Mouse (Mus musculus): ENCODE data around the gene Brca2. TPM values are rescaled to one million over a fixed set of nuclear protein-coding genes. Genes with fewer than 3 reads are reported as not detected.

Gene Brca2
- total RNA-seq, 2 experiments from 2014 or later: 13.8 to 14.4 TPM

DNA sequence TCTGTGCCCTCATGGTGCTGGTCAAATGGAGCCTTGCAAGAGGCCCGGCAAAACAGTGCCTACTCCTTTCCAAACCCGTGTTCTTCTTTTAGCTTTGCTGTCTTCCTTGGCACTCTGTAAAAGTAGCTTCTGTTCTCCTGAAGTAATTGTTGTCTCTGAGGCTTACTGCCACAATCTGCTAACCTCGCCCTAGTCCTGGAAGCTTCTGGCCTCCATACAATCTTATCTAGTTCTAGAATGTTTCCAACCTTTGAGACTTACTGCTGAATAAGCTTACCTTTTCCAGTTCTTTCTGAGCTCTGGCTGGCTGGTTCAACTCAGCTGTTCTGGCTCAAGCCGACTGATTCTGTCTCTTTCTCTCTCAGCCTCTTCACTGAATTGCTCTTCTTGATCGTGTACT lies 39.4 kb downstream of the Brca2 start:
- no peak for DNase-seq (ENCODE audit: low spot score in 2 of 2)

DNA sequence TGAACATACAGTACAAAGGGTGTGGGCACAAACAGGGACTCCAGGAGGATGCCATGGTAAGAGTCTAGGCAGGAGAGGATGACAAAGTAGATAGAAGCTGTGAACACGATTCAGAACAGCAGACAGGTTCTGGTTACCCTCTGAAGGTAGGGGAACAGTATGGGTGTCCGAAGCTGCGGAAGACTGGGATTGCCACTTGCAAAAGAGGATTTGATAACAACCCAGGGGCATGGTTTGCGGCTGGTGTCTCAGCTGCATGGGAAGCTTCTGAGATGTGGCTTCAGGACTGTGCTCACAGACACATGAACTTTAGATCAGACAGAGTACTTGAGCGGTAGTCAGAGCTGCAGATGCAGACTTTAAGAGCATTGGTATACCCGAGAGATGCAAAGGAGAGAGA lies 42.0 kb downstream of the Brca2 start:
- no peak for DNase-seq (ENCODE audit: low spot score in 2 of 2)

DNA sequence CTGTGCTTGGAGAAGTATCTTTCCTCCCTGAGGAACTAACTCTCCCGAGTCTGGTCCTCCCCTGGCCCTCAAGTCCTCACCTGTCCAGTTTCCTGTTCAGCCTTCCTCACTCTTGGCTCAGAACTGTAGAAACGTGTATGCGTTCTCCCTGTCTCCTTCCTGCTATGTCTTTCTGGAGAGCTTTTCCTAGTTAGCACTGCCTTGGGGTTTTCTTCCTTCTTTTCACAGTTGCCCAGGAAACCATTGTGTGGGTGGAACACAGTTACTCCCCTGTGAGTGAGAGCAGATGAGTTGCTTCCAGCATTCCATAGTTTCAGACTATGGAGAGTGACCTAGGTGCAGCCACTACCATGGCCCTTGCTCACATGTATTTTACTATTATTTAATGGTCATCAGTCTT lies 43.8 kb downstream of the Brca2 start:
- DNase-seq (ENCODE audit: low spot score in 2 of 2): no peak

- DNase-seq (ENCODE audit: low spot score in 2 of 2): no peak
Measured at GRCm38 (mm10) chr5:150566971-150567370, 44.5 kb downstream of the Brca2 start.

GRCm38 (mm10) chr5:150570496-150571219 lies 48.2 kb downstream of the Brca2 start:
- DNase-seq (ENCODE audit: low spot score in 2 of 2): no peak

DNA sequence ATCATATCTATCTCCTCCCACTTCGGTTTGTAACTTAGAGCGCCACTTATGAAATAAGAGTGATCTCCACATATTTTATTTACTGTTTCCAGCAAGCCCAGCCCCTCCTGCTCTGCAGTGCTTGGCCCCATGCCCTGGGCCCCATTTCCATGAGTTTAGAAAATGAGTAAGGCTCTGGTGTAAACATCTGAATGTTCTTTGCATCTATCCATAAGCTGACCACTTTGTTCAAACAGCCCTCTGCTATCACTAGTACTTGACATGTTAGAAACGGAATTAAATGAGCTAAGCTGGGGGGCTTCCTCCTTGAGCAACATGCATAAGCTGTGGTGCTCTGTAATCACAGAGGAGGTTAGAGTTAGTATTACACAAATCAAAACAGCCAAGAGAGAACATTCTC lies 52.0 kb downstream of the Brca2 start:
- no peak for DNase-seq (ENCODE audit: low spot score in 2 of 2)

GRCm38 (mm10) chr5:150574885-150575284 lies 52.5 kb downstream of the Brca2 start:
- DNase-seq (ENCODE audit: low spot score in 2 of 2): no peak

GRCm38 (mm10) chr5:150576832-150577231 lies 54.4 kb downstream of the Brca2 start:
- DNase-seq (ENCODE audit: low spot score in 2 of 2): no peak

DNA sequence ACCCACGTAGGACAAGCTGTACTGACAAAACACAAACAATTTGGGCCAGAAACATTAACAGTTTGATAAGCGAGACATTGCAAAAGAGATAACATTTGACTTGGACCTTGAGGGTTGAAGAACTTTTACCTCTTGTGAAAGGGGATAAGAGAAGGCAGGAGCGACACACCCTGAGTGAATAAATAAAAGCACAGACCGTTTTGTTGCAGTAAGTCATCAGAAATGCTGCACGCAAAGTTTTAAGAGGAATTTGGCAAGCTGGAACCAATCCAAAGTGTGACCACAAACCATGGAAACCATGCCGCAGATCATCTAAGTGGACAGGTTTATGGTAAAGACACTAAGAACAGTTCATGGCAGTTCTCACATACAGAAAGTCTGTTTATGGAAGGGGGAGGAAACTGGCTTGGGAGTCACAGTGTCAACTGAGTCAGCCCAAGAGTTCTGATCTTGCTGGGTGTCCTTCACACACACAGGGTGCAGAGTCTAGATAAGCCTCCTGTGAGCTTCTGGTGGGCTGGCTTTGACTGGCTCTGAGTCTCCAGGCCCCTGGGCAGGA lies 56.3 kb downstream of the Brca2 start:
- no peak for DNase-seq (ENCODE audit: low spot score in 2 of 2)

GRCm38 (mm10) chr5:150581180-150581579 lies 58.8 kb downstream of the Brca2 start:
- DNase-seq (ENCODE audit: low spot score in 2 of 2): no peak

DNA sequence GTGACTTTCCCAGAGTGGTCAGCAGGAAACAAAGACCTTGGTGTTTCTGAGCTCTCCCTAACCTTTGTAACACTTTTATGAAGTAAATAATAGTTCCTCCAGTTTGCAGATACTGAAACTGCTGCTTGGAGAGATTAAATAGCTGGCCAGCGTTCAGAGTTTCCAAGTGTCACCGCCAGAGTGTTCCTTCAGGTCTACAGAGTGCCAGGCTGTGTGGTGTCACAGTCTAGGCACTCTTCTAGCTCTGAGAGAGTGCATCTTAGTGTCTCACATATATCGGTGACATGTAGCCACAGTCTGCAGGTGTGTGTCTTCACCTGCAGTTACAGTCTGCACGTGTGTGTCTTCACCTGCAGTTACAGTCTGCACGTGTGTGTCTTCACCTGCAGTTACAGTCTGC lies 60.8 kb downstream of the Brca2 start:
- no peak for DNase-seq (ENCODE audit: low spot score in 2 of 2)

DNA sequence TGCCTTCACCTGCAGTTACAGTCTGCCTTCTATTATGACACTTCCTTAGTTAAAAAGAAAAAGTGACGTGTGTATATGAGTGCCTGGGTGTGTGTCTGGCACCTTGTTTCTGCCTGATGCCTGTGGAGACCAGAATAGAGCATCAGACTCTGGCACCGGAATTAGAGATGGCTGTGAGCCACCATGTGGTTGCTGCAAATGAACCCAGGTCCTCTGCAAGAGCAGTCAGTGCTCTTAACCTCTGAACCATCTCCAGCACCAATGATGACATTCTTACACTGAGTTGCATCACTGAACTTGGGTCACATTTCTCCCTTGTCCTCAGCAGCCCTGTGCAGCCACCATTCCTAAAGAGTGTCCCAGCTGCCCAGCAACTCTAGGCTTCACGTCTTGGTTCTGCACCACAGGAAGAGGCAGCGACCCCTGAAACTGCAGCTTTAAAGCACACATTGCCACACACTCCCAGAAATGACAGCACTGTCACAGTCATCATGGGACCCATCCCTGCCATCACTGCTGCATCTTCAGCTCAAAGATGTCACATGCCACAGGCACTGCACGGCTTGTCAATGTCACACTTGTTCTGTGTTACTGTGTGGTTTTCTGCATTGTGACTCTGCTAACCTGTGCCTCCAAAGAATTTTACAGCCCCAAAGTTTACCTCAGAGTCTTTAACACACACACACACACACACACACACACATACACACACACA lies 61.3 kb downstream of the Brca2 start:
- DNase-seq (ENCODE audit: low spot score in 2 of 2): no peak

DNA sequence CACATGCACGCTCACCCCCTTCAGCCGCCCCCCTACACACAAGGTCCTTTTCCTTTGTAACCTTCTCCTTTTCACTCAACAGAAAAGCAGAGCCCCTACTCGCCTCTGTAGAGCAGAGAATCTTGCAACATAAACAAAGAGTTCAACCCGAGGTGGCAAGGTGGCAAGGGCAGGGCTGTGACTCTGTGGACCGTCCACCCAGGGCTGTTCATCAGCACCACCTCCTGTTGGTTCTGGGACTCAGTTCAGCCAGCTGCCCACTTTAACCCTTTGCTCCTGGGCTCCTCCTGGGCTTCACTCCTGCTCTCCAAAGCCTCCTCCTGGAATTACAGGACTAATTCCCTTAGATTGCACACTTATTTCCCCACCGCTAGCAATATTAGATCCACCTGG lies 61.9 kb downstream of the Brca2 start:
- no peak for DNase-seq (ENCODE audit: low spot score in 2 of 2)

GRCm38 (mm10) chr5:150589945-150590344 lies 67.5 kb downstream of the Brca2 start:
- DNase-seq (ENCODE audit: low spot score in 2 of 2): no peak

DNA sequence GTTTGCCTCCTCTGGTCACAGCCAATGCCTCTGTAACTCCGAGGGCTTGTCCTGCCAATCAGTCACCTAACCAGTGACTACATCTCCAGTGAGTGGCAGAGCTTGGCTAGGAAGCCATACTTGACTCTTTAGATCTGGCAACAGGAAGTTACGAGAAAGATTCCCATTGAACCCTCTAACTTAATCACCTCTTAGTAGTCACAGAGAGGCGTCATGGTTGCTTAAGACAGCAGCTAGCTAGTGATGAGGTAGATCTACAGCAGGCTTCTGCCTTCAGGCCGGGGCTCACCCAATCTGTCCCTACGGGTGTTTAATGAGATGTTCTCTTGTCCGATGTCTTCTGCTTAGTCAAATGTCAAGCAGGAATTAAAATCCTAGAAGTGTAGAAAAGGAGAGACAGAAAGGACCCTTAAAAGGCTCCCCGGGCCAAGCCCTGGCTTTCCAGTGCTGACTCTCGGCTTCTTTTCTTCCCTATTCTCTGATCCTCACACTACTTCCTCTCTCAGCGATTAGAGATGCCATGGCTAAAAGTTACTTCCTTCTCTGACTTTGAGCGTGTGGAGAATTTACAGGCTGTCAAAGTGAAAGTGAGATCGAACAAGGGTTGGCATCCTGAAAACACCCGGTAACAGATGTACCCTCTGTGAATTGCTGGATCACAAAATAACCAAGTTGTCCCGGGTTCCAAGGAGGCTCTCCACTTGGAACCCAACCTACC lies 69.9 kb downstream of the Brca2 start:
- no peak for DNase-seq (ENCODE audit: low spot score in 2 of 2)

DNA sequence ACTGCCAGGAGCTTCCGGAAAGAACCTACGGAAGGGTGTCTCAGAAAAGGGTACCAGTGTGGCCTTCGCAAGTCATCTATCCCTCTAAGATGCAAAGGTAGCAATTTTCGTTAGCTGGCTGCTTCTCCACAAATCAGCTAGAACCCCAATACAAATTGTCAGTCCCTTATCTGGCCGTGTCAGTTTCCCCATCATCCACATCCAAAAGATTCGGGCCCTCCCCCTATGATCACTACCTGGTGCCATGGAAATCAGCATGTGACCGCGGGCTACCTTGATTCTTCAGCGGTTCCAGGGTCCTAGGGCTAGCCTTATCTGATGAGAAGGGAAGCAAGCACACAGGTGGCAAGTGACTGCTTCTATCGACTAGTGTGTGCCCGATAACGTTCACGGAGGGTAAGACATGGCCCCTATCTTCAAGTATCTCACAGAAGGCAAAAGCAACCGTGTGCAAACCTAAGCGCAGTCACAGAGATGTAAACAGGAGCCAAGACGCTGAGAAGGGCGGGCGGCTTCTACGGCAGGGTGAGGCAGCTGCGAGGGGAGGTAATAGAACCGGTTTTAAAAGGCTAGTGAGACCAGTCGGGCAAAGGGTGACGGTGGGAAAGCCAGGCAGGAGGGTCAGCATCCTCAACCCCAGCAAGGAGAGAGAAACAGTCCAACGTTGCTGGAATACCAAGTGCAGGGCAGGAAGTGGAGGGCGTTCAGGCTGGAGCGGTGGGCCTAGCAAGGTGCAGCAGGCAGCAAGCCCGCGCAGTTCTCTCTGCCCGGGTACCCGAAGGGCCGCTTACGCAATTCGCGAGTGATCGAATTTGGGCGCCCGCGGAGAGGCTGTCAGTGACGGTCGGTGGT lies 70.7 kb downstream of the Brca2 start:
- no peak for DNase-seq (ENCODE audit: low spot score in 2 of 2)

DNA sequence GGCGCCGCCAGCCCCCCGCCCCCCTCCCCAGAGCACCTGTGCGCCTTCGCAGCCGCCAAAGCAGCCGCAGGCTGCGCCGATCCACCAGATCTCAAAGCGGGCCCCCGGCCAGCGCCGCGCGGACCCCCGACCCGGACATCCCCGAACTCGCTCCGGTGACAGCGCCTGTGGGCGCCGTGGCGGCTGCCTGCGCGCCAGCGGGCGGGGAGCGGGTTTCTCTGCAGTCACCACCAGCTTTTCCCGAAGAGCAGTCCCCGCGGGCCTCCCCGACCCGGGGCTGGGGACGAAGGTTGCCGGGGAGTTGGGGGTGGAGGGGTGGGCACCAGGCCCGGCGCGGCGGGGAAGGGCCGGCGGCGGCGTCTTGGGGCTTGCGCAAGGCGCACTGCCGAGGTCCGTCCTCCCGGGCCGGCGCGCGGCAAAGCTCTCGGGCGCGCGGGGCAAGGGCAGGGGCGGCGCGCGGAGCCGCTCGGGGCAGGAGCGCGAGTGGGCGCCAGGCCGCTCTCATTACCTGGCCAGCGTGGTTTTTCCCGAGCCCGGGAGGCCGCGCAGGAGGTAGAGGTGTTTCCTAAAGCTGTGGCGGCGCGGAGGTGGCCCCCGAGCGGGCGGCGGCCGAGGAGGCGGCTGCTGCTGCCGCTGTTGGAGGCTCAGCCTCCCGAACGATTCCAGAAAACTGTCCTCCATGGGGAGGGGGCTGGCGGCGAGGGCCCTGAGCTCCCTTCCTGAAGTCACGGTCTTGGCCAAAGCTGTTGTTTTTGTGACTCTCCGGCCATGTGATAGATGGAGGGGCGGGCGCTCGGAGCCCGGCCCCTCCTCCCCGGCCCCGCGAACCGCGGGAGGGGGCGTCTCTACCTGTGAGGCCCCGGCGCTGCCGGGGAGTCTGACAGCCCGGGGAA lies 71.6 kb downstream of the Brca2 start:
- DNase-seq (ENCODE audit: low spot score in 2 of 2): peak; percentile 29 to 49

- DNase-seq (ENCODE audit: low spot score in 2 of 2): peak in 1 of 2 experiments; percentile 18
Measured at GRCm38 (mm10) chr5:150594649-150595339, 72.4 kb downstream of the Brca2 start.

- DNase-seq (ENCODE audit: low spot score in 2 of 2): no peak
Measured at GRCm38 (mm10) chr5:150595366-150596016, 73.1 kb downstream of the Brca2 start.
